Mouse (Mus musculus) embryonic facial prominence, embryonic 14.5 days (tissue): ENCODE measurements at regions not wholly inside any gene's neighbourhood (a gene's known extent, or its start where the extent isn't known, plus 50 kb on each side); places are given as distances from the start of the nearest gene placed in this dataset.

Source experiments
- ATAC-seq: fragments of 200-750 bp; cut with Nextera tagmentation; 2 replicates; pipeline ENCODE4 v1.8.0; 2017; ENCODE audit warnings: low read depth, moderate number of reproducible peaks, moderate TSS enrichment
- DNase-seq: peaks from one replicate; pipeline ENCODE4 v3.0.0-alpha.2; 2015; ENCODE audit warnings: low spot score
- H3K27ac ChIP-seq: fragments of 300-500 bp; sonication (generic); replicated peaks from 2 replicates; pipeline ENCODE4 v1.5.1; 2014; ENCODE audit warnings: low read depth, mild to moderate bottlenecking, low read length, moderate library complexity
- H3K27me3 ChIP-seq: fragments of 300-500 bp; sonication (generic); replicated peaks from 2 replicates; pipeline ENCODE4 v1.6.1; 2014; ENCODE audit warnings: low read length; ENCODE audit not compliant: control insufficient read depth, insufficient read depth
- H3K36me3 ChIP-seq: fragments of 300-500 bp; sonication (generic); 2 replicates; pipeline ENCODE4 v1.6.1; 2014; ENCODE audit warnings: low read length, mixed read lengths; ENCODE audit not compliant: control insufficient read depth, insufficient read depth
- H3K4me1 ChIP-seq: fragments of 300-500 bp; sonication (generic); 2 replicates; pipeline ENCODE4 v1.6.1; 2014; ENCODE audit warnings: antibody characterized with exemption, low read length; ENCODE audit not compliant: control insufficient read depth, insufficient read depth
- H3K4me2 ChIP-seq: fragments of 300-500 bp; sonication (generic); 2 replicates; pipeline ENCODE4 v1.6.1; 2014; ENCODE audit warnings: low read depth, mild to moderate bottlenecking, low read length, moderate library complexity, mixed read lengths
- H3K4me3 ChIP-seq: fragments of 300-500 bp; sonication (generic); 2 replicates; pipeline ENCODE4 v1.5.1; 2014; ENCODE audit warnings: low read depth, mild to moderate bottlenecking, low read length
- H3K9ac ChIP-seq: fragments of 300-500 bp; sonication (generic); 2 replicates; pipeline ENCODE4 v1.6.1; 2014; ENCODE audit warnings: low read depth, mild to moderate bottlenecking, low read length, moderate library complexity, mixed read lengths
- H3K9me3 ChIP-seq: fragments of 300-500 bp; sonication (generic); 2 replicates; pipeline ENCODE4 v1.6.1; 2016; ENCODE audit warnings: low read length; ENCODE audit not compliant: control insufficient read depth
- WGBS: fragments of 180-500 bp; shearing (Covaris S2); extraction: QIAGEN DNeasy Blood & Tissue Kit; methylation state at CpG from one replicate; pipeline ENCODE4 v1.1.7; 2014; 5-methylcytosine and 5-hydroxymethylcytosine counted together

DNA sequence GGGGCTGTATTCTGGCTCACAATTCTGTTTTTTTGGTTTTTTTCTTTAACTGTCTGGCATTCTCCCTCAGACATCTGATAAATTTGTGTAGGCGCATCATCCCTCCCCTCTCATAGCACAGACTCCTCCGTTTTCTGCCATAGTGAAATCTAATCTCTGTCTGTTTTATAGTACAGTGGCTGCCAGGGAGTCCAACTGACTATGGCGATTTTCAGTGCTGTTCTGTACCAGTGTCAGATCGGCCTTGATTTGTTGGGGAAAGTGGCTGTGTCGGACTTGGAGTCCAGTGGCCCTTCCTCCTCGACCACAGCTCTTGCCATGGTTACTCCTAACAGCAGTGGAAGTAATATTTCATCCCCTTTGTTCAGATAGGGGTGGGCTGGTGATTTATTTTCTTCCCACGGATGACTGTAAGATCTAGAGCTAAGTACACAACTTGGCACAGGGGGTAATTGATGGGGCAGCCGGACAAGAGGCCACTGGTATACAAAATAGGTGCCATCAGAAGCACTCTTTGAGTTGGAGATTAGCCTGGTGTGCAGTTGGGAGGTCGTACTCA, 87.2 kb upstream of the E030018B13Rik start:
- WGBS, result 82% methylated on average over 9 of the region's 9 CpGs
- DNase-seq (no peak), ATAC-seq (no peak)
- Histone ChIP-seq H3K9me3 (no peaks in the 10 kb centered on the region), H3K9ac (no peak overlapping the region), H3K4me1 (no peaks in the 10 kb centered on the region), H3K4me2 (no peak overlapping the region), H3K36me3 (no peaks in the 10 kb centered on the region), H3K27me3 (no peaks in the 10 kb centered on the region), H3K4me3 (no peak overlapping the region), H3K27ac (no peak overlapping the region)

DNA sequence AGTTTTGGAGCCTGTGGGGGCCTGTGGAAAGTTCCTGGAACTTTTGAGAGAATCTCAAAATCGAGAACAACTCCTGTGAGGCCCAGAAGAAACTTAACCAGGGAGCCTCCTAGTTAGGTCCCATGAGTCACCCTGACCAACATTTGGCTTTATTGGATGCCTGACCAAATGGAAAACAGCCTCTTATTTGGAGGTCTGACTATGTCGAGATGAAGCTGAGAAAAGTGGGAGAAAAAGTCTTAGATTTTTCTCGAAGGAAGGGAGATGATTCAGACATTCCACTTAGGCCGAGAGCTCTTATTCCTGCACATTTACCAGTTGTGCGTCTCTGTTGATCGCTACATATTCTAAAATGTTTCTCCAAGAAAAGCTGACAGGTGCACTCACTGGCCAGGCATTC, 83.0 kb upstream of the E030018B13Rik start:
- no peaks in the 10 kb centered on the region for H3K9me3 ChIP-seq
- ATAC-seq (no peak), DNase-seq (no peak)
- H3K4me3 ChIP-seq, result no peak overlapping the region
- no peak overlapping the region for H3K9ac ChIP-seq
- H3K27me3 ChIP-seq, result no peaks in the 10 kb centered on the region
- no peak overlapping the region for H3K27ac ChIP-seq
- 84% methylated on average over 6 of the region's 6 CpGs for WGBS
- H3K36me3 ChIP-seq, result no peaks in the 10 kb centered on the region
- no peaks in the 10 kb centered on the region for H3K4me1 ChIP-seq
- no peak overlapping the region for H3K4me2 ChIP-seq

DNA sequence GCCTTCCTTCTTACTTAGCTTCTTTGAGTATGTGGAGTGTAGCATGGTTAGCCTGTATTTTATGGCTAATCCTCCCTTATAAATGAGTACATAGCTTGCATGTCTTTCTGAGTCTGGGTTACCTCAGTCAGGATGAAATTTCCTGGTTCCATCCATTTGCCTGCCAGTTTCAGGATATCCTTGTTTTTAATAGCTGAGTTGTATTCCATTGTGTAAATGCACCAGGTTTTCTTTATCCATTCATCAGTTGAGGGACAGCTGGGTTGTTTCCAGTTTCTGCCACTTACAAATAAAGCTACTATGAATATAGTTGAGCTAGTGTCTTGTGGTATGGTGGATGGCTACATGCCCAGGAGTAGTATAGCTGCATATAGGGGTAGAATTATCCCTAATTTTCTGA, 80.7 kb upstream of the E030018B13Rik start:
- ATAC-seq, result no peak
- Histone ChIP-seq H3K4me1 (no peaks in the 10 kb centered on the region), H3K36me3 (no peaks in the 10 kb centered on the region), H3K27me3 (no peaks in the 10 kb centered on the region), H3K9ac (no peak overlapping the region), H3K4me3 (no peak overlapping the region), H3K27ac (no peak overlapping the region), H3K4me2 (no peak overlapping the region), H3K9me3 (no peaks in the 10 kb centered on the region)
- DNase-seq, result no peak
